Mouse (Mus musculus) right cerebral cortex, postnatal 10 days (tissue): ENCODE results near the gene Pid1.
A peak's percentile ranks its signal among the peaks of the same experiment; 100 is the strongest.

Source experiments
- DNase-seq, 2 experiments: peaks; one replicate each; pipeline ENCODE4 v3.0.0; 2021; ENCODE audit warnings: low spot score in 2 of 2

Pid1 gene

GRCm38 (mm10) chr1:84186756-84187437 is 177.1 kb downstream of the Pid1 start:
- no peak for DNase-seq

GRCm38 (mm10) chr1:84177696-84178095 is 186.3 kb downstream of the Pid1 start:
- no peak for DNase-seq

GRCm38 (mm10) chr1:84177033-84177432 is 186.9 kb downstream of the Pid1 start:
- DNase-seq: no peak

GRCm38 (mm10) chr1:84172941-84173340 is 191.0 kb downstream of the Pid1 start:
- DNase-seq: no peak

- no peak for DNase-seq
Observed at GRCm38 (mm10) chr1:84157790-84158189, 206.2 kb downstream of the Pid1 start.

GRCm38 (mm10) chr1:84155585-84155930 is 208.4 kb downstream of the Pid1 start:
- DNase-seq: peak in 1 of 2 experiments; percentile 38

- peak in 1 of 2 experiments; percentile 49 for DNase-seq
Observed at GRCm38 (mm10) chr1:84154725-84155584, 209.0 kb downstream of the Pid1 start.

- peak in 1 of 2 experiments; percentile 34 for DNase-seq
Observed at GRCm38 (mm10) chr1:84153943-84154342, 210.0 kb downstream of the Pid1 start.

- DNase-seq: no peak
Observed at GRCm38 (mm10) chr1:84141561-84141960, 222.4 kb downstream of the Pid1 start.

- no peak for DNase-seq
Observed at GRCm38 (mm10) chr1:84132451-84132850, 231.5 kb downstream of the Pid1 start.

GRCm38 (mm10) chr1:84131799-84132198 is 232.2 kb downstream of the Pid1 start:
- DNase-seq: no peak

- peak; percentile 50 to 56 for DNase-seq
Observed at GRCm38 (mm10) chr1:84128510-84128909, 235.5 kb downstream of the Pid1 start.

GRCm38 (mm10) chr1:84119306-84119705 is 244.7 kb downstream of the Pid1 start:
- no peak for DNase-seq

- no peak for DNase-seq
Observed at GRCm38 (mm10) chr1:84106756-84107155, 257.2 kb downstream of the Pid1 start.

- no peak for DNase-seq
Observed at GRCm38 (mm10) chr1:84102052-84102451, 261.9 kb downstream of the Pid1 start.

- no peak for DNase-seq
Observed at GRCm38 (mm10) chr1:84097398-84097797, 266.6 kb downstream of the Pid1 start.

GRCm38 (mm10) chr1:84093291-84093690 is 270.7 kb downstream of the Pid1 start:
- DNase-seq: no peak

- DNase-seq: no peak
Observed at GRCm38 (mm10) chr1:84089664-84090063, 274.3 kb downstream of the Pid1 start.

GRCm38 (mm10) chr1:84087957-84088356 is 276.0 kb downstream of the Pid1 start:
- DNase-seq: no peak

- no peak for DNase-seq
Observed at GRCm38 (mm10) chr1:84087325-84087724, 276.7 kb downstream of the Pid1 start.

GRCm38 (mm10) chr1:84086486-84086885 is 277.5 kb downstream of the Pid1 start:
- DNase-seq: no peak

- DNase-seq: no peak
Observed at GRCm38 (mm10) chr1:84085361-84085760, 278.6 kb downstream of the Pid1 start.

GRCm38 (mm10) chr1:84079566-84079965 is 284.4 kb downstream of the Pid1 start:
- DNase-seq: no peak
